Mouse (Mus musculus) CD4-positive helper T cell, adult 2 months (primary cell): ENCODE measurements around the gene Hist2h2aa1.
"Not testable (repeated sequence)": the region's sequence is repeated elsewhere in the genome, so short reads cannot be mapped to it uniquely, and the experiment has no call there.

Experiments used
- DNase-seq: peaks from one replicate; pipeline ENCODE4 v3.0.0-alpha.2; 2012; ENCODE audit warnings: low read depth, missing footprints, low spot score

Hist2h2aa1 gene

GRCm38 (mm10) chr3:96230404-96230803 is 14.9 kb upstream of the Hist2h2aa1 start:
- DNase-seq = no peak

- DNase-seq = no peak
These were observed 14.2 kb upstream of the Hist2h2aa1 start for GRCm38 (mm10) chr3:96230910-96231757.

GRCm38 (mm10) chr3:96231758-96232120 is 13.6 kb upstream of the Hist2h2aa1 start:
- DNase-seq = no peak

GRCm38 (mm10) chr3:96234914-96235313 is 10.4 kb upstream of the Hist2h2aa1 start:
- peak; percentile 35 for DNase-seq

GRCm38 (mm10) chr3:96235836-96236235 is 9.5 kb upstream of the Hist2h2aa1 start:
- DNase-seq = no peak

- no peak for DNase-seq
These were observed 8.4 kb upstream of the Hist2h2aa1 start for GRCm38 (mm10) chr3:96236834-96237334.

DNA sequence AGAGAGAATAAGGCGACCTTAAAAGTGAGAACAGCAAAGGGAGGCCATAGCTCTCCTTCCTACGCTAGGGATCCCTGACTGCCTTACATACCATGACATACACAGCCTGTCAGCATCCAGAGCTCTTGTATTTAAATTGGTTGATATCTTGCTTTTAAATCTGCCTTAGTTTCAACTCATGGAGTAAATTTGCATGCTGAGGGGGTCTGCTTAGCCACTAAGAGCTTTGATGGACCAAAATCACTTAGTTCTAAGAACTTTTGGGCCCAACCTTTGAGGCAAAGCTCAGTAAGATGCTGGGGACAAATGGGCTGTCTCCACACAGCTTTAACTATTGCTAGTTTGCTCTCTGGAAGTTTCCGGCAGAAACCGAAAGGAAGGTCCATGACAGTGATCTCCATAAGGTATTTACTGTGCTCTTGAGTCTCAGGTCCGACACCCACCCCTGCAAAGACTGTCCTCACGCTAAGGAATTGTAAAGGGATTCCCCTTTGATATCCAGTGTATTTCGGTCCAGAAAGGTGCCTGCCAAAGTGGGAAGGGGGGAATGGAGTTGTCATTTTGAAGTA is 7.9 kb upstream of the Hist2h2aa1 start:
- DNase-seq = peak; percentile 16

- peak; percentile 29 for DNase-seq
These were observed 7.3 kb upstream of the Hist2h2aa1 start for GRCm38 (mm10) chr3:96237904-96238511.

DNA sequence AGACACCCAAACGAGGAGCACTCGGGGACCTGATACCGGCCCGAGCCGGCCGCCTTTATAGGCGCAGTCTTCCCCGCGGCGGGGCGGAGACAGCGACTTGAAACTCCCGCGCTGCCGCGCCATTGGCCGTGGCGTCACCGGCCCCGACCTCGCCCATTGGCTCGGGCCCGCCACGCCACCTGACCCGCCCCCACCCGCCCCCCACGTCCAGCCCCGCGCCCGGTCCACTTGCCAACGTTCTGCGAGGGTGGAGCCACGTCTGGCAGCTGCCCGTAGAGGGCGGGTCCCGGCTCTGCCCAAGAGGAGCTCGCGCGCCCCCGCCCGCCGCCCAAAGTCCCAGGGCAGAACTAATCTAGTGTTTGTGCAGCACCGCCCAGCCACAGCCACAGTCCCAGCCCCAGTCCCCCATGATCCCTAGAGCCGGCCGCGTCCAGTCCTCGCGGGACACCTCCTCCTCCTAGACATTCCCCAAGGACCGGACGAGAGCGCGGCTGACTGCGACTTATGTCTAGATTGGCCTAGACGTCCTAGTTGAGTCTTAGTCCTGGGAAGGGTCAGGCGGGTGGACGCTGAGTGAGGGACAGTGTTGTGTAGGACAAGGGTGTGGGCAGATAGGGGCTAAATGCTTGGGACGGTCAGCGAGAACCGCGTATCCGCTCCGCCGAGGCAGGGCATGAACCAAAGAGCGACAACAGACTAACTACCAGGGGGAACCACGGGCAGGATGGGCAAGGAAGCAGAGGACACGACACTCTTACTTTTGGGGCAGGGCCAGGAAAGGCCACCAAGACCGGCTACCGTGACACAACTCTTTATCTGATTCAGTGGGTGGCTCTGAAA is 6.1 kb upstream of the Hist2h2aa1 start, which contains the start of gene Hist2h3c2:
TSS of gene Hist2h3c2 (minus strand) at position 174 of the 840 bp plus-strand sequence.
- not testable (repeated sequence) for DNase-seq

GRCm38 (mm10) chr3:96239949-96240798 is 5.1 kb upstream of the Hist2h2aa1 start, which contains the start of gene Hist2h2aa2:
Gene Hist2h2aa2 (minus strand): TSS chr3:96240276.
- DNase-seq = peak; percentile 74

GRCm38 (mm10) chr3:96240799-96241197 is 4.5 kb upstream of the Hist2h2aa1 start:
- no peak for DNase-seq

DNA sequence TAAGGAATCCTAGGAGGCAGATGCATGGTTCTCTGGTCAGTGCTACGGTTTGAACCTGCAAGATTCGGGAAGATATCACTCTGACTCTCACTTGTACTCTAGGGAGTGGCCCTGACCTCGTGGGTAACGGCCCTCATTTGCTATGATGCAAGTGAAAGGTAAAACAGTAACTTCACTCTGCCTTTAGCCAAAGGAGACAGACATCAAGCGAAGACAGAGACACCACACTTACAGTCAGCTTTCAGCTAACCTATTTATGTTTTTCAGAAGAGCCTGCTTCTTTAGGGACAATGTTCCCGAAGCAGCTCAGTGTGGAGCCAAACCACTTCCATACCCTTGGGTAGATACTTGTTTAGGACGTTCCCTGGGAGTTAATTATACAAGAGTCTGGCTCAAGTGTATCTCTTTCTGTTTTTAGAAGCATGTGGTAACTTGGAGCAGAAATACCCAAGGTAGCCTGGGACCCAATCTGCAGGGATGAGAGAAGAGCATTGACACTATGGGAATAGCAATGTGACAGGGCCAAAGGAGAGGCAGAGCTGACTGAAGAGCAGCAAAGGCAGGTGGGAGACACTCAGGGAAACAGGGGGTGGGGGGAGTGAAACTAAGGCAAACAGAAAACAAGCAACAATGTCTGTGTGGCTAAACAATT is 1.2 kb upstream of the Hist2h2aa1 start:
- no peak for DNase-seq

GRCm38 (mm10) chr3:96246018-96246417 is 721 bp downstream of the Hist2h2aa1 start:
- DNase-seq = not testable (repeated sequence)

- DNase-seq = not testable (repeated sequence)
These were observed 1.1 kb downstream of the Hist2h2aa1 start, which contains the start of gene Hist2h3c1 for GRCm38 (mm10) chr3:96246427-96246856. Gene Hist2h3c1 (plus strand): TSS chr3:96246685.

DNA sequence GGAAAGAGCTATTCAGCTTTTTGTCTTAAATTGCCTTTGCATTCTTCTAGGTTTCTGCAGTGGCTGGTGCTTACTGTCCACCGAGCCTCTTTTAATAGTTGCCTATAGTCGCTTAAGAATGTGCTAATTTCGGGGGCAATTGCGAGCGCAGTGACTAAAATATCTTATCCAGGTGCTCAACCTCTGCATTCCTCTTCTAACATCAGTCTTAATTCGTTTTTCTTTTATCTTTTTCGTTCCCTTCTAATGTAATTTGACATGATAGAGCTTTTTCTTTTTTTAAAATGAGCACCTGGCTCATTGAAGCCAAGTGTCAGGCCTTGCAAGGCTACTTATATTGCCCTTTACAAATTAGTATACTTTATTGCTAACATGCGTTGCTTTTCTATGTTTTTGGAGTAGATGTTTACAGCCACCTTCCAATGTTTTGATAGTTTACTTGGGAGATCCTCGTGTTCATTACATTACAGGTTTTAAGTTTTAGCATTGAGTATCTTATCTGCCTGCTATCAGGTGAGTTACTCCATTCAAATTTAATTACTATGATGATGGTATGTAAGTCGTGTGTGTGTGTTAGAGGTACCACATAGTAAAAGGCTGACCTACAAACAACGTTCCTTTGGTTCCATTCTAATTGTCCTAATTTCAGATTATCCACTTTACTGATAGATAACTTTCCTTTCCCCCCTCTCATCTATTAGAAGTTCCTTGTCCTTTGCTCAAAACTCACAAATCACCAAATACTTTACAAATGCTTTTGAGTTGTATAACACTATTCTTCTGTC is 2.3 kb downstream of the Hist2h2aa1 start:
- DNase-seq = no peak

DNA sequence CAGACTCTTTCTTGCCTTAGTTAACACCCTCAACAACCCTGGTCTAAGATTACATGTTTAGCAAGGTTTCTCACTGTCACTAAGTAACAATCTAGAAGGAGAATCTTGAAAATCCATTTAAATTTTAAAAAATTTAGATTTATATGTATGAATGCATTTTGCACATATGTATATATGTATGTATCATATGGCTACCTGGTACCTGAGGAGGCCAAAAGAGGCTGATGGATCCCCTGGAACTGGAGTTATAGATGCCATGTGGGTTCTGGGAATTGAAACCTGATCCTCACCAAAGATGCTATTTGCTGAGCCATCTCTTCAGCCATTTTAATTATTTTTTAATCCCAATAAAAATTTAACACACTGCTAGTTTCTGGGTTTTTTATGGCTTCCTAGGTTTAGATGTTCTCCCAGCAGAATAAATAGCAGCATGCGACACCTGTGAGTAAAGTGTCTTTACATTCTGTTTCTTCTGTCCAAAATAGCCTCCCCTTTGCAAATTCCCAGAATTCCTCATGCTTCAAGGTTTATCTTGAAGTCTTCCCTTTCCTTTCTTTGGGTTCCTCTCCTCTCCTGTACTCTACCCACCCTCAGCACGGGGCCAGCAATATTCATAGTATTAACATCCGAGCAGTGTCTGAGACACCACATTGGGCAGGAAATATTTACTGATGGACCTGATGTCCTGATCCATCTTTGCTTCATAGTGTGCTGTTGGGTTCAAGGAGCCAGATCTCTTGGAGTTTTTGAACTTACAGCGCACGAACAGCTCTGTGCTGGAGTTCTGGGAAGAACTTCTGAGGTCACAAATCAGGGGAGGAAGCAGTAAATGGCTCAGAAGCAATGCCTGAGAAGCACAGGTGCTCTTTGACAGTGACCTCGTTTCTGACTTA is 3.1 kb downstream of the Hist2h2aa1 start:
- DNase-seq = no peak

GRCm38 (mm10) chr3:96249034-96249345 is 3.7 kb downstream of the Hist2h2aa1 start:
- no peak for DNase-seq

DNA sequence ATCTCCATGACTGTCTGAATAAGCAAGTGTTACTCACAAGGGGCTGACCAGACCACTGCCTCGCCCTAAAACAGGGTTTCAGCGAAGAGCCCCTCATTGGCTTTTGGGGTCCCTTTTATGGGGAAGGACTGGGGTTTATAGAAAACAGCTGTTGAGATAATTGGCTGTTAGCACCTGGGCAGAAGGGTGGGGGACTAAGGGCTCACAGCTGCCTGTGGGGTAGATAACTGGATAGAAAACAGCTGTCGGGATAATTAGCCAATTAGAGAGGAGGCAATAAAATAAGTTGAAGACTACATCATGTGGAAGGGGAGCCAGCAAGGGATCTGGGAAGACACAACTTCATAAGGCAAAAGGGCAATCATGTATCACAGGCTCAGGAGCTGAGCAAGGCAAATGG is 5.6 kb downstream of the Hist2h2aa1 start:
- no peak for DNase-seq
